8 mouse cellular contexts compared by ENCODE assay signal in the genomic region with DNA sequence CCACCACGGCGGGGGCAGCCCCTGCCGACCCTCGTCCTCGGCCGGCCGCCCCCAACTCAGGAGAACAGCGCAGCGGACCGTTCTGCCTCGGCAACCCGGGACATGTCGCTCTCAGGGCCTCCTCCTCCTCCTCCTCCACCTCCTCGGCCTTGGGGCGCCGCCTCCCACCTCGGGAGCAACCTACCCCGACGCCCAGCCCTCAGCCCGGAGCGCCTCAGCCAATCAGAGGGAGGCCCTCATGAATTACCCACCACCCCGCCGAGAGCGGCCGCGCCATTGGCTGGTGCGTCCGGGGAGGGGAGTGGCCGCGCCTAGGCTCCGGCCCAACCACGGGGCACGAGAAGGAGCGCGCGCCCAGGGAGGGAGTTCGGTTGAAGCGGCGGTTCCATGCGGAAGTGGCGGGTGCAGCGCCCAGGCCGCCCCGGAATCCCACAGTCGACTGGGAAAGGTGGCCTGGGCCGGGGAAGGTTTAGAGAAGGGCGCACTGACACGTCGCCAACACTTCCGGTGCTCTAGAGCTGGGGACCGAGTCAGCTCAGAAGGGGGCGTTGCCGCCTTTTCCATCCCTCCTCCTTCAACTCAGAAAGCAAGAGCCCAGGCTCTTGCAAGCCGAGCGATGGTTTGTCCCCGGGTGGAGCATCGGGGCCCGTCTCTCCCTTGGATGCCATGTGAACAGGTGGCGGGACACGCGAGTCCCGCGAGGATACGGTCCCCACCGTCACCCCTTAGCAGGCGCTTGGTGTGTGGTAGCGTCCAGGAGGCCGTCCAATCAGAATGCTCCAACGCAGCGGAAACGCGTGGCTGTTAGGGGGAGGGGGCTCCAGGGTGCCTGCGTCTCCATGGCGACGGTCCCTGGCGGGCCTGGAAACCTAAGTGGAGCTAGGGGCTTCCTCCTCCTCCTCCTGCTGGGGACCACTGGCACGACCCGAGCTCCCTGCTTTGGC. TPM values are rescaled to one million over a fixed set of nuclear protein-coding genes. Genes with fewer than 3 reads are reported as not detected.
DNase-seq lines count a peak whose midpoint lies in the region; ATAC-seq and TF ChIP-seq lines count a peak whose summit lies in the region.

A gene (minus strand): TSS at position 140 of the 944 bp plus-strand sequence.

- H3K4me1 ChIP-seq in G1E (ENCODE audit: insufficient read depth, low read depth, low read length) = peaks cover 80% of the 10 kb centered on the region
- peaks cover 17% of the 10 kb centered on the region for H3K4me1 ChIP-seq in forebrain, postnatal 0 days (ENCODE audit: insufficient read depth)
- peaks cover 50% of the 10 kb centered on the region for H3K4me1 ChIP-seq in lung, embryonic 15.5 days

- H3K4me2 ChIP-seq in forebrain, postnatal 0 days (ENCODE audit: low read depth) = peak within 1 kb of the TSS; percentile 94
- H3K4me2 ChIP-seq in lung, embryonic 15.5 days = peak within 1 kb of the TSS; percentile 68

- ATAC-seq in G1E (ENCODE audit: extremely low read depth, insufficient number of reproducible peaks, low FRiP score, poor library complexity, severe bottlenecking) = peak; percentile 79
- ATAC-seq in forebrain, postnatal 0 days = peak; percentile 96
- ATAC-seq in lung, embryonic 15.5 days (ENCODE audit: borderline replicate concordance, extremely low read depth, low FRiP score, low TSS enrichment) = peak; percentile 98

- peak within 1 kb of the TSS; percentile 97 for H3K4me3 ChIP-seq in G1E (ENCODE audit: low read depth, low read length)
- peak within 1 kb of the TSS; percentile 73 for H3K4me3 ChIP-seq in forebrain, postnatal 0 days (ENCODE audit: low read depth, low read length)
- H3K4me3 ChIP-seq in lung, embryonic 15.5 days = peak within 1 kb of the TSS; percentile 92

- TF ChIP-seq CTCF in G1E (IDR thresholded peaks at IDR 0.05; ENCODE audit: low read depth, low read length) = no peak
- peak; percentile 45 for TF ChIP-seq CTCF in forebrain, postnatal 0 days (IDR thresholded peaks at IDR 0.05; ENCODE audit: low read depth)

- peaks cover 30% of the 10 kb centered on the region for H3K36me3 ChIP-seq in G1E (replicated peaks)
- H3K36me3 ChIP-seq in forebrain, postnatal 0 days (ENCODE audit: insufficient read depth) = no peaks in the 10 kb centered on the region
- H3K36me3 ChIP-seq in lung, embryonic 15.5 days = 0 out of 2 replicates have a peak, but pooled peaks cover 4% of the 10 kb centered on the region

- no peaks in the 10 kb centered on the region for H3K9me3 ChIP-seq in G1E (replicated peaks)
- no peaks in the 10 kb centered on the region for H3K9me3 ChIP-seq in forebrain, postnatal 0 days (ENCODE audit: low read length)
- H3K9me3 ChIP-seq in lung, embryonic 15.5 days = no peaks in the 10 kb centered on the region

- peak; percentile 100 for DNase-seq in G1E (ENCODE audit: low spot score)
- DNase-seq in cerebellum, adult 18-20 months = peak; percentile 99
- DNase-seq in forebrain, postnatal 0 days = peak; percentile 100
- DNase-seq in heart, postnatal 4 days = peak; percentile 99
- peak; percentile 98 to 99 for DNase-seq in layer of hippocampus, adult 8-10 months (ENCODE audit: low spot score in 2 of 2)
- peak; percentile 99 for DNase-seq in ovary, adult 18-20 months (ENCODE audit: low spot score)
- DNase-seq in thymus, postnatal 0 days (ENCODE audit: low spot score) = peak; percentile 99

- peak within 1 kb of the TSS; percentile 99 for H3K27ac ChIP-seq in forebrain, postnatal 0 days (ENCODE audit: low read depth, low read length)
- peak within 1 kb of the TSS; percentile 98 for H3K27ac ChIP-seq in lung, embryonic 15.5 days

- WGBS in forebrain, postnatal 0 days = 1% methylated on average over 70 of the region's 78 CpGs
- WGBS in lung, embryonic 15.5 days = under 1% methylated on average over 75 of the region's 78 CpGs

- peak within 1 kb of the TSS; percentile 79 for H3K9ac ChIP-seq in forebrain, postnatal 0 days
- H3K9ac ChIP-seq in lung, embryonic 15.5 days = peak within 1 kb of the TSS; percentile 96

- no peaks in the 10 kb centered on the region for H3K27me3 ChIP-seq in G1E (ENCODE audit: insufficient read depth, low read length)
- no peaks in the 10 kb centered on the region for H3K27me3 ChIP-seq in forebrain, postnatal 0 days (ENCODE audit: insufficient read depth, low read length)
- H3K27me3 ChIP-seq in lung, embryonic 15.5 days = no peaks in the 10 kb centered on the region

RNA-seq across cellular contexts. Expression of the gene that starts here (rescaled TPM):
- total RNA-seq in G1E (2014; fragmentation: Nextera tagmentation) (191 and 201 TPM in 2 replicates), G1E (2017) (198 and 202 TPM in 2 replicates)
- 105 and 119 TPM in 2 replicates for polyA plus RNA-seq in G1E (2012)
- 49.9 and 58.6 TPM in 2 replicates for total RNA-seq in forebrain, postnatal 0 days (2014; rRNA removed)
- 8.4 and 15.7 TPM in 2 replicates for polyA plus RNA-seq in forebrain, postnatal 0 days (2015; fragmentation: Nextera tagmentation; extraction: Ambion mirVana)
- total RNA-seq in heart, postnatal 4 days (2021) = 100 to 1,000 TPM; 104 to 111 TPM
- total RNA-seq in layer of hippocampus, adult 8-10 months (2022) = 100 to 1,000 TPM in 1 of 4 experiments, 10 to 100 TPM in 3; 80.4 to 100 (median 89.0) TPM
- polyA plus RNA-seq in lung, embryonic 15.5 days (2015; fragmentation: Nextera tagmentation; extraction: Ambion mirVana) = 75.4 and 77.0 TPM in 2 replicates
- polyA plus RNA-seq in thymus, postnatal 0 days (2015; fragmentation: Nextera tagmentation; extraction: Ambion mirVana) = 25.2 and 26.9 TPM in 2 replicates

Comparison
In these comparisons a context has a peak if more than half of its experiments do, and no peak if none do; other contexts are left out.
1. Peak in every context shown above with its lines: DNase-seq, ATAC-seq, H3K4me3 ChIP-seq and H3K27ac ChIP-seq.